Mouse (Mus musculus) ovary, postnatal 14 days (tissue): ENCODE data around the gene Prkg2.
A peak's percentile ranks its signal among the peaks of the same experiment; 100 is the strongest.

Experiments
- DNase-seq: peaks from one replicate; pipeline ENCODE4 v3.0.0; 2022; ENCODE audit warnings: low spot score

Gene Prkg2

DNA sequence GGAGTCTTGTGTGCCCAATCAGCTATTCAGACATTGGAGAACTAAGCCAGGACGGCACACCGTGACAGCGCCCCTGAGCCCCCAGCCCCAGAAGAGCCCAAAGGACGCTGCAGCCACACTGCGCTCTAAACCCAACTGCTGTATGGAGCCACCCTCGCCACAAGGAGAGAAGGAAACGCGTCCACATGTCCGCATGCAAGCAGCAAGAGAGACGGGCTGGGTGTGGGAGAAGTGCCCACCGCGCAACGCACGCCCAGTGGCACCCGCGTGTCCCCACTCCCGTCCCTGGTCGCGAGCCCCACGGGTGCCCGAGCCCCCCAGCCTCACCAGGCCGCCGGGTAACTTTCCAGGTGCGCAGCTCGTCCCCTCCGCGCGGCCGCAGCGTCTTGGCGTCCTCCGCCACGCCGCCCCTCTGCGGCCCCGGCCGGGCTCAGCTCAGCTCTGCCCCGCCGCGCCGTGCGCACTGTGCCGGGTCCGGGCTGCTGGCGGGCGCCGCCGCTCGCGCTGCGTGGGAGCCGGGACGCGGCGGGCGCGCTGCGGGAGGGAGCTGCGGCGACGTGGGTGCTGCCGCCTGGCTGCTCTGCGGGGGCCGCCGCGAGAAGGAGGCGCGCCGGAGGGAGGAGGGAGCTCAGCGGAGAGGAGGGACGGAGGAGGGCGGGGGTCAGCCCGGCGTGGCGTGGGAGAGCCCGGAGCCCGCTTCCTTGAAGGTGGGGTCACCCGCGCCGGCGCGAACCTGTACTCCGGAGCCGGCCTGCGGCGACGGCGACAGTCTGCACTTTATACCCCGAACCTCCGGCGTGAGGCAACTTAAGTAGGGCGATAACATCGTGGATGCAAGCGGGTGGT is at the start of gene Prkg2:
Gene Prkg2 (minus strand): TSS at position 756 of the 846 bp plus-strand sequence.
- peak; percentile 9 for DNase-seq

DNA sequence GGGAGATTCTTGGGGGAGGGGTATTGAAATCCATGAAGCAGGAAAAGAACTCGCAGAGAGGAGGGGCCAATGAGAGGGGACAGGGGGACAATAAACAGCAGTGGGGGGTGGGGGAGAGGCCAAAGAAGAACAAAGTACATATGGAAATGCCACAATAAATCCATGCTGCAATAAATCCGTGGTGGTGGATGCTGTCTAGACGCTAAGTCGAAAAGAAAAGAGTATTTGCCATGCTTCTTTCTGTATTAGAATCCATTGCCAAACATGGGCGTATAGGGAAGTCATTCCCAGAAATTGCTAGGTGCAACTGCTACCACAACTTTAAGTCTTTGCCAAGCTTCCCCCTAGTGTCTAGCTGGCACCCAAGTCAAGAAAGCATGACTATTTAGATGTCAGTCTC is 46.8 kb upstream of the Prkg2 start:
- no peak for DNase-seq

DNA sequence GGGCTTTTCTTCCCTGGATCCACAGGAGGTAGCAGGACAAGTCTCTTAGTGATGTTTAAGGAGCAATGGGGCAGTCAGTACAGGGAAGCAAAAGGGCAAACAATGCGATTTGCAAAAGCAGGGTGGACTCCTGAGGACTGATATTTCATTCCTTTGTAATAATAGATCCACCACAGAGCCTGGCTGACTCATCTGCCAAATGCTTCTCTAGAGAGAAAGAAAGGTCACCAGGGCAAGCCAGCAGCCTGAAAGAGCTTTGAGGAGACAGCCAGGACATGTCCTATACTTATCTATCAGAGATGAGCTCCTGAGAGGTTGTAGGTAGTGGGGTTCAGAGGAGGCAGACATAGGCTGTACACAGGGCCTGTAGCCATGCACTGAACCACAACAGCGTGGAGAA is 41.2 kb upstream of the Prkg2 start:
- DNase-seq, result no peak

DNA sequence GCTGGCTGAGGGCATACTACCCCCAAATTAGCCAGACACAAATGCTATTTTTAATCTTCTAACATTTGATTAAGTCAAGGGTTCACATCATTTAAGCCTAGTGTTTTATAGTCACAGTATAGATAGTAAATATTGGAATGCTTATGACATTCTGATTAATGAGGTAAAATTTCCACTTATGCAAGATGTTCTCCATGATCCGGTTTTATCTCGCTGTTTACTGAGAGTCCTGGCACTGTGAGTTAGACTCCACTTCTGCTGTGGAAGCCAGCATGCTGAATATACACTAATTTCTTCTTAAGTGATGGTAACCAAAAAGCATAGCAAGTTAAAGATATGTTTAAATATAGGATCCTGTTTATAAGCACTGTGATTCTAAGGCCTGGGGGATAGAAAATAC is 31.2 kb upstream of the Prkg2 start:
- no peak for DNase-seq

DNA sequence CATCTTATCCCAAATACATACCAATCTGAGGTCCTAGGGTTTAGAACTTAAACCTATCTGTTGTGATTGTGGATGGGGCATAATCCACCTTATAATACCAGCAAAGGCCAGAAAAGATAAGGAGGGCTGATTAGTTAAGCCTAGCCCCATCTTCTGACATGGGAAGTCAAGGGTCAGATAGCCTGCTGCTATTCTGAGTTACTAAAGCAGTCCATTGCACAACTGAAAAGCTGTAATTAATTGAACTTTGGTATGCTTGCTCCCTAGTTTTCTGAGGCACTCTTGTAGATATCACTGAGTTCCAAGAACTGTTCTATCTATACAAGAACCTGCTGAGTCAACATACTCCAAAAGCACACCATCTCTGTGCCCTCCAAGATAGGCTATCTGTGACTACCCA is 25.4 kb upstream of the Prkg2 start:
- DNase-seq, result no peak

DNA sequence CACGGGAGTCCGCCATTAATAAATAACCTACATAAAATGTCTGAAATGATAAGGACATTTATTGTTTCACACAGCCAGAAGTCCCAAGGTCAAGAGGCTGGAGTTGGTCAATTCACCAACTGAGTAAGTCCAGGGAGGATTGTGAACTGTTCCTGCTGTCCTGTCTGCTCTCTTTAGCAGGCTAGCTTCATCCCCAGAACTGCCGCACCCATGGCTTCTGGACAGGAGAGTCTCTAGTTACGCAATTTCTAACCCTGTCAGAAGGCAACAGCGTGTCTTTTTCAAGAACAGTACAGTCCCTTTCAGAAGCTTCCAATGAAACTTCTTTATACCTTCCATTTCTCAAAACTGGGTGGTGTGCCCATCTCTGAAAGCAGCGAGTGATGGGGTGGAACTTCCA is 1.9 kb upstream of the Prkg2 start:
- DNase-seq, result no peak

DNA sequence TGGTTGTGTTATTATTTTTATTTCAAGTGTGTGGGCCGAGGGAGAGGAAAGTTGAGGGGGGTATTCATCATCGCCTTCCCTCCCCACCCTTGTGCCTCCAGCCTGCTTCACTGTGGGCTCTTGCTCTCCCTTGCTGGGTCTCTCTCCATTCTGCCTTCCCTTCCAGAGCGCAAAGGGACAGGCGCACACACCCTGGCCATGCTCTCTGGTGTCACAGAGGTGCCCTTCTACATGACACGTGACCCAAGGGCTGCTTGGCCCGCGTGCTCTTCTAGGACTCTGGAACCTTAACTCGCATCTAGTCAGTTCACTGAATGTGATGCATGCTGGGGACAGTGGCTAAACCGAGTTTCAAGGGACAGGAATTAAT is 276 bp upstream of the Prkg2 start:
- no peak for DNase-seq

DNA sequence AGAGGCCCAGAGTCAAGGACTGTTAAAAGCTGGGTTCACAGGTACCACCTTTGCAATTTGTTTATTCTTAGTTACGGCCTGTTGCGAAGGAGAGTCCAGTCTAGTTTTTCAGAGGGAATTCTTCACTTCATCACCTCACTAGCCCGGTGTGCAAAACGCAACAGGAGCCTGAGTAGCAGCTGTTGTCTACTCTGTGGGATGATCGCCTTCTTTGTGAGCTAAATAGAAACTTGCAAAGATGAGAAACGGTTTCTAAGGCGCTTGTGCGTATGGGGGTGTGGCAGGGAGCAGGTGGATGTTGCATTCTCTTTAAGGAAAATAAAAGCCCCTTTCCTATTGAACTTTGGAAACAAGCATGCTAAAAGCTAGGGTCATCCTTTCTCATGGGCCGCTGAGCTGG is 1.2 kb downstream of the Prkg2 start:
- no peak for DNase-seq

DNA sequence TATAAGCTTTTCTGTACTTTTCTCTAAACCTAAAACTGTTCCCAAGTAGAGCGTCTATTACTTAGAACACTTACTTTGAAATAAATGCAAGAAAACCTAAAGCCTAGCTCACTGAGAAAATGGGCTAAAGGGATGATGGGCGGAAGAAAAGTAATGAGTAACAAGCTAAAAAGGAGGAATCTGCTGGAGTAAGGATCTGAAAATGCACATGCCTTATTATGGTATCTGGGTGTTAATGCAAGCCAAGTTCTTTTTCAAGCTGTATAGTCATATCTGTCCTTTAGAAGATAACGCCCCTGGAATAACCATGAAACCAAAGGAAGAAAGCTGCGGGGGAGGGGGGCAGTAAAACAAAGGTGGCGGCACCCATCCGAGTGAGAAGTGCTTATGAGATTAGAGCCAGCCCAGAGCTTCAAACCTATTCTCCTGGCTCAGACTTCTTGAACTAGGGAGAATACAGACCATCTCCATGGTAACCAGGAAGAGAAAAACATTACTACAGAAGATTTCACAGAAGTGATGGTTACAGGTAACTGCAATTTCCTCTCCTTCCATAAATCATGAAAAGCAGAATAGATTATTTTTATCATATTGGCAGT is 5.5 kb downstream of the Prkg2 start:
- no peak for DNase-seq

DNA sequence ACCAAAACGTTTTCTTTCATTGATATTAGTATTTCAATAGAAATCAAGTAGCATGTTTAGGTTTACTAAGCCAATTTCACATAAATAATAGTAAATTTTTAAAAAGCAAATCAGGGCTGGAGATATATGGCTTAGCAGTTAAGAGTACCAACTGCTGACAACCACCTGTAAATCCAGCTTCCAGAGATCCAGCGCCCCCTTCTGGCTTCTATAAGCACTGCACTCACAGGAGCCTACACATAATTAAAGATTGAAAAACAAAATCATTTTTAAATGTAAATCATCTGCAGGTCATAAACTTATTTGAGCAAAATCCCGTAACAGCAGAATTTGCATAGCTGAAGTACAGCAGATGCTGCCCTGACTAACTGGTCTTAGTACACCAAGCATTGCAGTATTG is 10.8 kb downstream of the Prkg2 start:
- no peak for DNase-seq

DNA sequence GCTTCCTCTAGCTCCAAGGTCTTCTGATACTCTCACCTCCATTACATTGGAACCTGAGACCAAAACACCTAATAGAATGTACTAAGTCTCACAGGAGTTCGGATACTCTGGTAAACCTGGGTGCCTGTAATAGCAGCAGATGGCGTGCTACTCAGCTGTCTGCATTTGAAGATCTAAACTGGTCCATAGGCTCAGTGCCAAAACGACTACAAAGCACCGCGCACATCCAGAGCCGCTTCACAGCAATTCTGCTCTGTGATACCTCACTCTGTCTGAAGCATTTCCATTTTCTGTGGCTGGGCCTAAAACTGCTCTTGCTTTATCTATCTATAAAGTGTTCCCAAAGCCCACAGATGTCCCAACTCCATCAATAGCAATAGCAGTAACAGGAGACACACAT is 17.4 kb downstream of the Prkg2 start:
- no peak for DNase-seq

DNA sequence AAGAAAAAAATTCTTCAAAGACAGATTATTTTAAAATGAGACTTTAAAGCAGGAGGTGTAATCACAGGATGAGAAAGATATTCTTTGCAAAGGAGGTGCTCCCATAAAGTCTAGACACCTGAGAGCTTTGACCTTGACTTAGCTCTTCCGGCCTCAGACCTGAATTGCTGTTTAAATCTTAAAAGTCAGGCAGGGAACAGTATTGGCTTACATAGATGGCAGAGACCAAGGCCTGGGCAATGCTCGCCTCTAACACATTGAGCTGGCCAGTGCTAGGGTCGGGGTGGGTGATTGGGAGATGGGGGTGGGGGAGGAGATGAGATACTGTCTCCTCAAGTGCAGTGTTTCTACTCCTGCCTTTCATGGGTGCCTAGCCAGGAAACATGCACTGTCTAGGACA is 22.0 kb downstream of the Prkg2 start:
- DNase-seq, result no peak

DNA sequence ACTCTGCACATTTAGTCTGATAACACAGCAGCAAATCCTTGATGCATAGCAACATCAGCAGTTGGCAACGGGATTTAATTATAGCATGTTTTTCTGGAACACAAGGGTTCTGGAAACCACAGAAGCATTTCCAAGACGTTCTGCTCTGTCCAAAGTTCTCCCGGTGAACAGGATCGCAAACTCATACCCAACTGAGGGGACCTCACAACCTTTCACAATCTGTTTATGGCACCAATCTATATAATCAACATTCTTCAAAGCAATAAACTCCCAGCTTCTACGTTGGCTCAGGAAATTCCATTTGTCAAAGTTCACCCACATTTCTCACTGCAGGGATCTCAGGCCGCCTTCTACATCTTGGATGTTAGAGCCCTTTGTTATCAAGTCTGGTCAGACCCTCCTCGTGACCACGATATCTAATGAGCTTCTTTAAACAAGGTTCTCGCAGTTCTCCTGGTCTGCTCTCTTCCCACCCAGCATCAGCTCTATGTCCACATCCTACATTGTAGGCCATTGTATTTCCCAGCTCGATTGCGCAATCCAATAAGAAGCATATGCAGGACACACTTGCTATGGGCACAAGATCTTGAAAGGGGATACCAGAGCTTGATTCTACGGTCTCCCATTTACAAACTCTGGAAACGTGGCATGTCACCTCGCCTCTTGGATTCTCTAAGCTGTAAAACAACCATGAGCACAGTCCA is 26.6 kb downstream of the Prkg2 start:
- DNase-seq, result no peak

DNA sequence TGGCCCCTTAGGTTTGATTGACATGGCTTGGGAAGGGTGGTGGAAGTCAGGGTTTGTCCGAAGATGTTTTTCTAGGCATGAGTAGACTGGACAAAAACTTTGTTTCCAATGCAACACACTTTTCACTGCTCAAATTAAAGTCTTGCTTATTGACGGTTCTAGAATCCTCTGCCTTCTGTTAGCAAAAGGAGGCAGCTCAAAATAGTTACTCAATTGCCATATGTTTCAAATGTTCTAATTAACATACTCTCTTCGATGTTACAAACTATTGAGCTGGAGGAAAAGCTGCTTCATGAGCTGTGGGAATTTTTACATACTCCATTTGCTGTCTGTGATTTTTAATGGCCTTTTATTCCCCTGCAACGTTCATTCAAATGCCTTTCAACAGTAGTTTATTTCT is 39.0 kb downstream of the Prkg2 start:
- DNase-seq, result no peak

DNA sequence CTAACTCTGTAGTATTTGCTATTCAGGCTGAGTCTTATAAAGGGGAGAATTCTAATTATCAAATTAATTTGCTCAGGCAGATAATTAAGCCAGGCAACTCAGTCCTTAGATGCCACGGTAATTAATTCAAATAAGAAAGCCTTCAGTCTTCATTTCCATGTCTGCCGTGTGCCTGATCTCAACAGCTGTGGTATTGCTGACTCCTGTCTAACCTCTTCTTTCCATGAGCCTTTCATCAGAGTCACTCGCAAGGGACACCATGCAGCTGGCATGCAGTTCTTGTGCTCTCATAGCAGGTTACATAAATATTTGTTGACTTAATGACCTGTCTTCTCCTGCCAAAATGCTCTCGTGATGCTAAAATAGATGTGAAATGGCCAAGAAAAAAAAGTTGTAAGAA is 41.4 kb downstream of the Prkg2 start:
- no peak for DNase-seq

DNA sequence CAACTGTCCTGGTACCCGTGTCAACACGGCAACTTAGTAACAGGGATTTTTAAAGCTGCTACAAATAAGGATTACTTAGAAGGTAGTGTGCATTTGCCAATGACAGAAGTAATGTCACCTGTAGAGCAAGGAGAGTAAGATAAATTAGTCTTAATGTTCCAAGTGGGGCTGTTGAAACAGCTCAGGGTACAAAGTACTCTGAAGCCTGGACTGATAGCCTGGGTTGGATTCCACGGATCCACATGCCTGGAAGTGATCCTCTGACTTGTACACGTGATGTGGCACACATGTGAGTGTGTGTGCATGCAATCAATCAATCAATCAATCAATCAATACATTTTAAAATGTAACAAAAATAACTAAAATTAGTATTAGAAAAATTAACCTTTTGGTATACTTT is 45.6 kb downstream of the Prkg2 start:
- DNase-seq, result no peak

DNA sequence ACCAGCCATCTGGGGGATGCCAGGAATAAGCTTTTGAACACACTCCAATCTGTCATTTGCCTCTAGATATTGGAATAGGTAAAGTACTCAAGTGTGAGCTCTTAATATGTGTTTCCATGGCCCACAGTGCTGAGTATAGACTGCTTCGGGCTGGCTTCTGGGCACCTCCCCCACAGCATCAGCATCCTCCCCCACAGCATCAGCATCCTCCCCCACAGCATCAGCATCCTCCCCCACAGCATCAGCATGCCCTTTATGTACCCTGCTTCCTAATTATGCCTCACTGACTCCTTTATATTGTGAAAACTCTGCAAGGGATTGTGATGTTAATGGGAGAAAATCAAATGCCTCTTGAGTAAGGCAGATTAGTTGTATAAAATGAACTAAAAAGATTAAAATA is 49.5 kb downstream of the Prkg2 start:
- DNase-seq, result no peak

DNA sequence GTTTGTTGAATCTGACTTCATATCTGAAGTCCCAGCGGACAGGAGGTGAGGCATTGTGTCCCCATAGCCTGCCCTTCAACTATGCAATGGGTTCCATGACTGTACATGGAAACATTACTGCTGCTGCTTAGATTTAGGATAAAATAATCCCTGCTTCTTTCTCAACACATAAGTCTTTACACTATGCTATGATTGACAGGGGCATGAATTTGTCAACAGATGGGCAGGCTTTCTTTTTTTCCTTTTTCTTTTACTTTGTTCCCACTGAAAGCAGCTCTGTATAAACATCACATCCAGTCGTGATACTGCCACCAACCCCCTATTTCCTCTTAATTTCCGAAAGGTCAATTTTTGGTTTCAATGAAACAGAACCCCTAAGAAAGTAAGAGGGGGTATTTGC is 50.0 kb downstream of the Prkg2 start:
- no peak for DNase-seq

DNA sequence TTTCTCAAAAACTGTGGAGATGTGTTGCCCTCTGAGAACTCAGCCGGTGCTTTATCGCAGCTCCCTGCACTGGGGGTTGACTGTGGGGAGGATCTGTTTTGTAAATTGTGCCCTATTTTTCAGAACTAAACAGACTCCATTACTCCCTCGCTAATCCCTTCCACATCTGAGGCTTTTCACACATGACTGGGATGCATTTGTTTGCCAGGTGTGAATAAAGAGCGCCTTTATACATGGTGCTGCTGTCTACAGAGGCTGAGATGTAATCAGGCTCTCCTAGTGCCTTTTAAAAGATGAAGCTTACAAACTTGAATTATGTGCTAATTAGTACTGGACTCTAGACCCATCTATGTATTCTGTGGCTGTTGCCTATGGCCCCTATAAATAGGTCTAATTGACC is 50.7 kb downstream of the Prkg2 start:
- no peak for DNase-seq

DNA sequence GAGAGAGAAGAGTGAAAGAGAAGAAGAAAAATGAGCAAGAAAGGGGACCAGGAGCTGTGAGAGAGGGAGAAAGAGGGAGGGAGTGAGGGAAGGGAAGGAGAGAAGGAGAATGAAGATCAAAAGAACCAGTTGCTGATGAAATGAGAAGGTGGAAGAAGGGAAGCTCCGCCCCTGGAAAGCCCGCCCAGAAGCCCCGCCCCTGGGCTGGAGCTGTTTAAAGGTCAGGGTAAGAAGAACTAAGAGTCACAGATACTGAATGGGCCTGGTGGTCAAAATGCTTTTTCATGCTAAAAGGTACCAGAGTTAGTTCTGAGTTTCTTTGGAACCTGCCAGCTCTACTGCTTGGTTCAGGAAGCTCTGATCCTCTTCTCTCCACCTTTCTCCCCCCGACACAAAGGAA is 51.1 kb downstream of the Prkg2 start:
- no peak for DNase-seq

DNA sequence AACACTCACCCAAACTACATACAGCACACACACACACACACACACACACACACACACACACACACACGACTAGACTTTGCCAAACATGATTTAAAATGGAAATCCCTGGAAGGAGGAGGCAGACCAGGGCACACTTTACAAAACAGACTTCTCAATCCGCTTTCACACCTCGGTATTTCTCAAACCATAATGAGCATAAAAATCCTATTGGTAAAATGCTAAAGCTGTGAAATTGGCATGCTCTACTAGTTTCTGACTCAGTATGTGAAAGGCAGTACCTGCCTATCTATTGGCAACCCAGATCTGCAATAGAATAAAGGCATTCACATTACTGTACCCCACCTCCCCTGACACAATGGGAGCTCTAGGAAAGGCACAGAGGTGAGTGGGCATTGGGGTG is 52.1 kb downstream of the Prkg2 start:
- DNase-seq, result no peak

DNA sequence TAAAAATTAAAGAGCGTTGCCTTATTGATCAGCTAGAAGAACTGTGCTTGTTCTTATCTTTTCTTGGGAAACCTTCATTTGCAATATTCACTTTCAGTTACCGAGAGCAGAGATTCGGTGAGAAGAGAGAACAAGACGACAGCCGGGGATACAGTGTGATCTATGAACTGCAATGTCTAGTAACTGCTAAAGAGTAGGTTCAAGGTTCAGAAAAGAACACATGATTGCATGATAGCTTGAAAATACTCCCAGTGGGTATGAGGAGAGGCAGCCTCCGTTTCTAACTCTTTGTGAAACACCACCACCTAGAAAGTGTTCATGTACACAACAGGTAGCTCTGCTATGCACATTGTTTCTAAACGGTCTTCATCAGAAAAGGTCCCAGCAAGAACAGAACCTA is 55.8 kb downstream of the Prkg2 start:
- no peak for DNase-seq

DNA sequence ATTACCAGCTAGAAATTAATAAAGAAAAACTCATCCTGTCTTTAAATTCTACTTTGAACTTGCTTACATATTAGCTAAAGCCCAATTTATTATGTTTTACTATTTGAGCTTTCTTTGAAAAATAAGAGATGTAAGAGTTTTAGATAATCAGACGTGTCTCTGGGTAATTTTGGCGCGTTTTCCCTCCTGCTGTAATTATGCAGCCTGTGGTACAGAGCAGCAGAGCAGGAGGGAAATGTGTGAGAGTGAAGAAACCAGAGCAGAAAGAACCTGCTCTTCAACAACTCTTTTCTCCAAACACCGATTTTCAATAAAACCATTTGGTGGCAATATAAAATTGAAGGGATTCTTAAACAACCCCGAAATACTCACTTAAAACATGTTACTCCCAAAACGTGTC is 58.8 kb downstream of the Prkg2 start:
- no peak for DNase-seq
